Mouse (Mus musculus): ENCODE measurements around the gene Slc9a1. TPM values are rescaled to one million over a fixed set of nuclear protein-coding genes. Genes with fewer than 3 reads are reported as not detected.

Slc9a1 gene
- polyA plus RNA-seq, 1 experiment from 2014 or later: 6.1 TPM

GRCm38 (mm10) chr4:133346577-133346976 lies 22.9 kb upstream of the Slc9a1 start:
- Histone ChIP-seq H3K27ac (replicated peaks) (no peak overlapping the region), H3K4me2 (no peak overlapping the region), H3K9ac (no peak overlapping the region), H3K4me3 (no peak overlapping the region), H3K9me3 (no peaks in the 10 kb centered on the region), H3K36me3 (no peaks in the 10 kb centered on the region), H3K4me1 (no peaks in the 10 kb centered on the region), H3K27me3 (replicated peaks) (peaks cover 11% of the 10 kb centered on the region; the same call in 1 of the 2 replicates)
- no peak for ATAC-seq (ENCODE audit: extremely low read depth, insufficient number of reproducible peaks, low FRiP score, low TSS enrichment)
- WGBS: 59% methylated on average over 4 of the region's 4 CpGs

DNA sequence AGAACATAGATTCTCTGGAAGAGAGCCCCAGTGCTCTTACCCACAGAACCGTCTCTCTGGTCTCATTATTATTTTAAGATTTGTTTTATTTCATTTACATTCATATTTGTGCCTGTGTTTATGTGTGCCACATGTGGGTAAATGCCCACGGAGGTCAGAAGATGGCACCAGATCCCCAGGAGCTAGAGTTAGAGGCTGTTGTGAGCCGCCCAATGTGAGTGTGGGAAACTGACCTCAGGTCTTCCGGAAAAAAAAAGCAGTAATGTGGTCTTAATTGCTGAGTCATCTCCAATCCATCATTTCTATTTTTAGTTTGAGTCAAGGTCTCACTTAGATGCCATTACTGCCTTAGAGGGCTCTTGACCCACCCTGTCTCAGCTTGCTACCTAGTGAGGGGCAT lies 21.9 kb upstream of the Slc9a1 start:
- Histone ChIP-seq H3K4me1 (no peaks in the 10 kb centered on the region), H3K4me3 (no peak overlapping the region)
- no peak for ATAC-seq (ENCODE audit: extremely low read depth, insufficient number of reproducible peaks, low FRiP score, low TSS enrichment)

DNA sequence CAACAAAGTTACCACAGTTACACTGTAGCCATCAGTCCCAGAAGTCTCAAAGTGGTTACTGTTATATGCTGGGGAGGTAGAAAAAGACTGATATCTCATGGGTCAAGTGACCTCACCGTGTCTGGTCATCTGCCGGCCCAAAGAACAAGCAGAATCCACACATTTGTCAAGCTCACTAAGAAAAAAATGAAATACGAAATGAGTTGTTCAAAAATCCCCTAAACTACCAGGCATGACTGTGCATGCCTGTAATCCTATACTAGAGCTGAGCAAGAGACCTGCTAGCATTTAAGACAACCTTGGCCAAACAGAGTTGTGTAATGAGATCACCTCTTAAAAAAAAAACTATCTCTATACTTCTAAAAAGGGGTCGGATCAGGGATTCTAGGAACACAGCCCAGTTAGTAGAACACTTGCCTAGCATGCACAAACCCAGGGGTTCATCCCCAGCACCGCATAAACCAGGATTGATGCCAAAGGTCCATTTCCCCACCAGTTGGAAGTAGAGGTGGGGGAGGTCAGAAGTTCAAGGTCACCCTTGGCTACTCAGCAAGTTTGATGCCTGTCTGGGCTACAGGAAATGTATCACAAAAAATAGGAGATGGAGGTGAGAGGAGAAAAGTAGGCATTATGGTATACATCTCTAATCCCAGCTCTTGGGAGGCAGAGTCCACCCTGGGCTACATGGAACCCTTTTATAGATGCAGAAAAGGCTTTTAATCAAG lies 21.3 kb upstream of the Slc9a1 start:
- H3K4me3 ChIP-seq: no peak overlapping the region
- H3K27me3 ChIP-seq (replicated peaks): no peaks in the 10 kb centered on the region
- no peak for ATAC-seq (ENCODE audit: extremely low read depth, insufficient number of reproducible peaks, low FRiP score, low TSS enrichment)
- WGBS: 74% methylated on average over 5 of the region's 5 CpGs
- H3K36me3 ChIP-seq: no peaks in the 10 kb centered on the region
- no peaks in the 10 kb centered on the region for H3K9me3 ChIP-seq
- H3K4me2 ChIP-seq: no peak overlapping the region
- no peaks in the 10 kb centered on the region for H3K4me1 ChIP-seq
- H3K27ac ChIP-seq (replicated peaks): no peak overlapping the region
- H3K9ac ChIP-seq: no peak overlapping the region

More for the DNA sequence above, 21.9 kb upstream of the Slc9a1 start:
- Histone ChIP-seq H3K9me3 (no peaks in the 10 kb centered on the region), H3K4me2 (no peak overlapping the region), H3K27ac (replicated peaks) (no peak overlapping the region), H3K36me3 (no peaks in the 10 kb centered on the region), H3K27me3 (replicated peaks) (peaks cover 6% of the 10 kb centered on the region; the same call in 1 of the 2 replicates), H3K9ac (no peak overlapping the region)
- WGBS: 64% methylated on average over 4 of the region's 4 CpGs

DNA sequence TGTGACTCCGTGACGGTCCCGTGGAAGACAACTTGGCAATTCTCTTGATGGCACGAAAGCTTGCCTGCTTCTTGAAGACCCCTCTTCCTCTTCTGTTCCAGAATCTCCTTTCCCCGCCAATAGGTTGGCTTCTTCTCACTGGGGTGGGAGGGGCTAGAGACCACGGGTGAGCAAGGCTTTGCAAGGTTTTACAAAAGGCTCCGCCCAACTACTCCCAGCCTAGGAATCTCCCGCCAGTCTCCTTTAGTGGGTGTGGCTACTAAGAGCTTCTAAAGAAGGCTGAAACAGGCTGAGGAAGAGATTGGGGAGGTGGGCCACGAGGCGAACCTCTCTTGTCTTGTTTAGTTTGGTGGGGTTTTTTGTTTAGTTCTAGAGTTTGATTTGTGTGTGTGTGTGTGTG lies 16.7 kb upstream of the Slc9a1 start:
- H3K9ac ChIP-seq: no peak overlapping the region
- H3K36me3 ChIP-seq: no peaks in the 10 kb centered on the region
- no peak overlapping the region for H3K27ac ChIP-seq (replicated peaks)

DNA sequence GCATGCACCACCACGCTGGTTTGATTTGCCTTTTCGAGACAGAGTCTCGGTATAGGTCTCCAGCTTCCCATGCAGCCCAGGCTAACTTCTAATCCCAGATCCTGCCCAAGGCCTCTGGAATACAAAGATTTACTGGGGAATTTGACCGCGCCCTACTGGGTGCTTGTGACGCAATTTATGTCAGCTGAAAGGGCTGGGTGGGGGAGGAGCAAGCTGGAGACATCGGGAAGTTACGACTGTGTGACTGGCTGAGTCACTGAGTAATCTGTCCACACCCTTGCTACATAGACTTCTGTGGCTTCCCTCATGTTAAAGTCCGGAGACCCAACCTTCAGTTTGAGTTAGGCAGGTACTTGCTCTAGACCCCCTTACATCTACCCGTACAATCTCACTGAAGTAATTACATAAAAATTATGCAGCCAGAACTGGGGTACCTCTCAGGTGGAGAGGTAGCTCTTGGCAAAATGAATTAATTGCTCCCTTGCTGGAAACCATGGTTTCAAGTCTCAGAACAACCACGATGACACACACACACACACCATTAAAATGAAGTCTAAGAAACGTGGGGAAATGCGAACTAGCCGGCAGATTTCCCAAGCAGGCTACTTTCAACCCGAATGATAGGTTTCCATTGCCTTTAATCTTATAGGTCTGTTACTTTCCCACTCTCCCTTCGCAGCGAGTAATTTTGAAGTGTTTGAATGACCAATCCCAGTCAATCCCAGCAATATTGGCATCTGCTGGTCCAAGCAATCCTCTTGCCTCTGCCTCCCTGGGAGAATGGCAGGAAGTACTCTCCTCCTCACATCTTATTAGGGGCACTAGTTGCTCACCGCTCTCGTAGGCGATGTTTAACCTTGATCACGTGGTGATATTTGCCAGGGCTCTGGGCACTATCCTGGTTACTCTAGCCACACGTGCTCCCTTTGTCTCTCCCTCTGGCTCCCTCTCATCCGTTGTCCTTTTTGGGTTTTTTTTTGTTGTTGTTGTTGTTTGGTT lies 15.8 kb upstream of the Slc9a1 start, which contains the start of gene Wdtc1:
TSS of gene Wdtc1 (minus strand) at position 115 of the 999 bp plus-strand sequence.
- no peaks in the 10 kb centered on the region for H3K4me1 ChIP-seq
- H3K9me3 ChIP-seq: no peaks in the 10 kb centered on the region
- no peak within 1 kb of the TSS for H3K4me3 ChIP-seq
- H3K9ac ChIP-seq: no peak within 1 kb of the TSS
- H3K36me3 ChIP-seq: no peaks in the 10 kb centered on the region
- no peak for ATAC-seq (ENCODE audit: extremely low read depth, insufficient number of reproducible peaks, low FRiP score, low TSS enrichment)
- H3K4me2 ChIP-seq: no peak within 1 kb of the TSS
- no peak within 1 kb of the TSS for H3K27ac ChIP-seq (replicated peaks)
- 80% methylated on average over 23 of the region's 23 CpGs for WGBS
- H3K27me3 ChIP-seq (replicated peaks): no peaks in the 10 kb centered on the region

More for the DNA sequence above, 16.7 kb upstream of the Slc9a1 start:
- Histone ChIP-seq H3K4me2 (no peak overlapping the region), H3K27me3 (replicated peaks) (no peaks in the 10 kb centered on the region), H3K4me1 (no peaks in the 10 kb centered on the region), H3K9me3 (no peaks in the 10 kb centered on the region), H3K4me3 (no peak overlapping the region)
- no peak for ATAC-seq (ENCODE audit: extremely low read depth, insufficient number of reproducible peaks, low FRiP score, low TSS enrichment)
- WGBS: 61% methylated on average over 10 of the region's 10 CpGs

- Histone ChIP-seq H3K9me3 (no peaks in the 10 kb centered on the region), H3K4me3 (no peak overlapping the region), H3K9ac (no peak overlapping the region), H3K36me3 (no peaks in the 10 kb centered on the region), H3K27ac (replicated peaks) (no peak overlapping the region), H3K4me1 (no peaks in the 10 kb centered on the region), H3K27me3 (replicated peaks) (no peaks in the 10 kb centered on the region), H3K4me2 (no peak overlapping the region)
- ATAC-seq (ENCODE audit: extremely low read depth, insufficient number of reproducible peaks, low FRiP score, low TSS enrichment): no peak
- WGBS: 87% methylated on average over 6 of the region's 6 CpGs
Observed at GRCm38 (mm10) chr4:133354641-133355040, 14.9 kb upstream of the Slc9a1 start.

- peaks cover 3% of the 10 kb centered on the region; the same call in 1 of the 2 replicates for H3K36me3 ChIP-seq
- peak overlapping the region; percentile 88 for H3K4me3 ChIP-seq
- no peaks in the 10 kb centered on the region for H3K9me3 ChIP-seq
- ATAC-seq (ENCODE audit: extremely low read depth, insufficient number of reproducible peaks, low FRiP score, low TSS enrichment): no peak
- peak overlapping the region; percentile 96 for H3K9ac ChIP-seq
- H3K27me3 ChIP-seq (replicated peaks): no peaks in the 10 kb centered on the region
- H3K4me1 ChIP-seq: peaks cover 51% of the 10 kb centered on the region
- peak overlapping the region; percentile 88 for H3K27ac ChIP-seq (replicated peaks)
- peak overlapping the region; percentile 89 for H3K4me2 ChIP-seq
- WGBS: 64% methylated on average over 22 of the region's 22 CpGs
Observed at GRCm38 (mm10) chr4:133370298-133371274, 1.1 kb downstream of the Slc9a1 start.

DNA sequence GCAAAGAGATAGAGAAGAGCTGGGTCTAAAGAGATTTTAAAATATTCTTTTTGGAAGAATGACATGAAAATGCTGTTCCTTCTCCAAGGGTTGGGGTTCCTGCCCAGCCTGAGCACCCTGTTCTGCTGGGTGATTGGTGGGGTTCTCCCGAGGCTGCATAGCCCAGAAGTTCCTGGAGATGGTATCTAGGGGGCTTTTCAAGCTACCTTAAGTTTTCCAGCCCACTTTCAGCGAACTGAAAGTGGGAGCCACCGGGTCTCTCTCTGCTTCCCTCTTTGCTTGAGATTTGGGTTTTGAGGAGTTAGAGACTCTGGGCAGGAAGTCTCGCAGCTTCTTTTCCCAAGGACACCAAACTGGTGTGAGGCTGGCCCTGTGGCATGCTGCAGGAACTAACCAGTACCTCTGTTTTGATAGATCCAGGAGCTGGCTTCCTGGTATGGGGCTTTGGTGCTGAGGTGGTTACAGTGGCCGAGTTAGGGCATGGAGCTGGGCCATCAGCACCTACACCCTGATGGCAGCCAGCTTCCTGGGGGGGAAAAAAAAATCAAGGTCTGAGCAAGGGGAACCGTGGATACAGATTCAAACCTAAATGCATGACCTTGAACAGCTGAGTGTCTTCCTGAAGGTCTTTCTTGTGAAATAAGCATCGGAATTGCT lies 2.2 kb downstream of the Slc9a1 start:
- peak overlapping the region; percentile 71 for H3K27ac ChIP-seq (replicated peaks)
- 49% methylated on average over 7 of the region's 7 CpGs for WGBS
- H3K4me1 ChIP-seq: peaks cover 63% of the 10 kb centered on the region

DNA sequence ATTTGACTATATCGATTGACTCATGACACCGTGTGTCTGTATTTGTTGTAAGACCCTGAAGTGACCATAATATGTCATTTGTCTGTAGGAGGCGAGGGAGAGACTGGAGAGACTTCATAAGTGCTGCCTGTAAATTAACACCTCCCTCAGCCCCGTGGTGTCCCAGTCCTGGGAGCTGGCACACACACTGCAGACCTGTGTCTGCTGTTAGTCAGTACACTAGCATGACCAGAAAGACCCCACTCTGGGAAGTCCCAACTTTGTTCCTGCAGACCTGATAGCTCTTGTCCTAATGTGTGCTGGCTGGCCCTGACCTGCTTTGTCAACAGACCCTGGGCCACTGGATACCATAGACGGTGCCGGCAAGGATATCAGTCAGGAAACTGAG lies 2.8 kb downstream of the Slc9a1 start:
- Histone ChIP-seq H3K9ac (peak overlapping the region; percentile 96), H3K27ac (replicated peaks) (peak overlapping the region; percentile 71), H3K27me3 (replicated peaks) (no peaks in the 10 kb centered on the region), H3K4me2 (peak overlapping the region; percentile 89), H3K36me3 (peaks cover 3% of the 10 kb centered on the region; the same call in 1 of the 2 replicates), H3K4me1 (peaks cover 68% of the 10 kb centered on the region), H3K9me3 (no peaks in the 10 kb centered on the region), H3K4me3 (peak overlapping the region; percentile 88)
- no peak for ATAC-seq (ENCODE audit: extremely low read depth, insufficient number of reproducible peaks, low FRiP score, low TSS enrichment)
- 39% methylated on average over 6 of the region's 6 CpGs for WGBS

More for the DNA sequence above, 2.2 kb downstream of the Slc9a1 start:
- H3K4me3 ChIP-seq: peak overlapping the region; percentile 88
- peak overlapping the region; percentile 89 for H3K4me2 ChIP-seq
- H3K27me3 ChIP-seq (replicated peaks): no peaks in the 10 kb centered on the region
- H3K36me3 ChIP-seq: peaks cover 3% of the 10 kb centered on the region; the same call in 1 of the 2 replicates
- no peak for ATAC-seq (ENCODE audit: extremely low read depth, insufficient number of reproducible peaks, low FRiP score, low TSS enrichment)
- no peaks in the 10 kb centered on the region for H3K9me3 ChIP-seq
- H3K9ac ChIP-seq: peak overlapping the region; percentile 96

- no peak overlapping the region; the same call in 1 of the 2 replicates for H3K9ac ChIP-seq
- H3K4me1 ChIP-seq: peaks cover 85% of the 10 kb centered on the region
Observed at GRCm38 (mm10) chr4:133374011-133374410, 4.5 kb downstream of the Slc9a1 start.

More at GRCm38 (mm10) chr4:133374011-133374410, 4.5 kb downstream of the Slc9a1 start:
- H3K36me3 ChIP-seq: peaks cover 3% of the 10 kb centered on the region; the same call in 1 of the 2 replicates
- 76% methylated on average over 4 of the region's 4 CpGs for WGBS
- no peak overlapping the region for H3K4me3 ChIP-seq
- H3K27me3 ChIP-seq (replicated peaks): no peaks in the 10 kb centered on the region
- ATAC-seq (ENCODE audit: extremely low read depth, insufficient number of reproducible peaks, low FRiP score, low TSS enrichment): no peak
- H3K4me2 ChIP-seq: no peak overlapping the region
- H3K9me3 ChIP-seq: no peaks in the 10 kb centered on the region
- H3K27ac ChIP-seq (replicated peaks): no peak overlapping the region

Measured in heart, embryonic 13.5 days (tissue).